Mouse (Mus musculus) T-cell, adult 2 months (primary cell): Measurements from ENCODE around the gene Slc25a43.

Experiments
- DNase-seq: peaks from one replicate; pipeline ENCODE4 v3.0.0; 2022; ENCODE audit warnings: low spot score

Slc25a43 gene

DNA sequence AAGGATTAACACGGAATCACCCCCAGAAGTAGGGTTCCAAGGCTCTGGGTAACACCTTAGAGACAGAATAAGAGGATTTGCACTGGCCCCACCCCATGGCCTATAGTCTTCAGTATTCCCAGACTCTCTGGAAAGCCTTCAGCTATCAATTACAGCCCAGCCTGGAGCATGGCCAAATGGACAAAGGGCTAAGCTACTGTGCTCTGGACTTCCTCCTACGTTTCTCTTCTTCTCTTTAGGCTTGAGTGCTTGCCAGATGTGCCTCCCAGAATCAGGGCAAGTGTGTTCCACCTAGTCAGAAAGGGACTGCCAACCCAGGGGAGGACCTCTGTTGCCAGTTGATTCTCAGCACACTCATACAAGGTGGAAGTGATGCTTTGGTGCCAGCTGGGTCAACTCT, 81.6 kb downstream of the Slc25a43 start:
- no peak for DNase-seq
